Mouse (Mus musculus): ENCODE results near the gene Tmem104.

DNA sequence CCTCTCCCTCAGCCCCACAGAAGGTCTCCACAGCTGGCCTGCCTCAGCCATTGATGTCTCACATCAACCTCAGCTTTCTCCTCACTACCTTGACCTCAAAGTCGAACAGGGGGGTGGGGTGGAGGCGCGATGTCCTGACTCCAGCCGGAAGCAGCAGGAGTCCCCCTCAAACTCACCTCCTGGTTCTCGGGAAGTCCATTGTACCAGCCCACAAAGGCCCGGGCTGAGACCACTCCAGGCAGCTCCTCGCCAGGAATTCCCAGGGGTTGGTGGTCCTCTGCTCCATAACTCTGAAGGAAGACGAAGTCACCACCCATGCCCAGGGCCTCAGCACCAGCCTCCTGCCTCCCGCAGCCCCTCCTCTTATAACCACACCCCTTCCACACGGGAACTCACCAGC lies 84.2 kb downstream of the Tmem104 start:
- TF ChIP-seq POLR2A (IDR thresholded peaks at IDR 0.05; ENCODE audit: insufficient read depth, low read depth, low read length) (no peak), CTCF (IDR thresholded peaks at IDR 0.05; ENCODE audit: insufficient read depth, low read depth, low read length) (no peak)
